Comparison of ENCODE assay signal across 16 mouse cellular contexts in the genomic region with DNA sequence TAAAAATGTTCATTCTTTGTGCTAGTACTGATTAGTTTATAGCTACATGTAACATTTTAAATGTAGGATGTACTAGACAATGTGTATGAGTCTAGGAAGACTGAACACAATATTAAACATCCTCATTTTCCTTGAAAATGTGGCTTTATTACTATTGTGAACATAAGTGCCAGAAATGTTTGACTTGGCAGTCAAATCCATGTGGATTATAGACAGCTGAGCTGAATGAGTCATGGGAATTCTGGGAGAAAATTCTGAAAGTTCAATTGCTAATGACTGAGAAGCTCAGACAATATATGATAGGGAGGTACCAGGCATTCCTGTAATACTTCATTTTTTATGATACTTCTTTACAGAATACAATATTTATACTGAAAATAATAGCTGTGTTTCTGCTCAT.
"Had no signal": no experiment of that assay in that cellular context is flagged by ENCODE, and none has a peak within 500 bp of the region (broad histone marks: within the 10 kb centered on the region; RNA-seq: fewer than 3 reads in every experiment).

No protein-coding gene starts in this region.

- H3K27ac ChIP-seq: lung, embryonic 15.5 days; macrophage; midbrain, embryonic 13.5 days; midbrain, embryonic 15.5 days; neural tube, embryonic 12.5 days; stomach, embryonic 15.5 days; stomach, postnatal 0 days had no signal

- ATAC-seq: lung, postnatal 0 days; midbrain, embryonic 13.5 days; midbrain, embryonic 15.5 days had no signal

- DNase-seq: lung, adult 2 months; lung, postnatal 14 days; lung, postnatal 36 days; right cerebral cortex, postnatal 14 days; thymus, adult 2 months; thymus, postnatal 25 days; thymus, postnatal 4 days had no signal

- H3K4me3 ChIP-seq: lung, embryonic 15.5 days; megakaryocyte, embryonic 14.5 days; midbrain, embryonic 13.5 days; midbrain, embryonic 15.5 days; neural tube, embryonic 12.5 days; stomach, embryonic 15.5 days had no signal
